Mouse (Mus musculus): ENCODE measurements around the gene Ski.

DNA sequence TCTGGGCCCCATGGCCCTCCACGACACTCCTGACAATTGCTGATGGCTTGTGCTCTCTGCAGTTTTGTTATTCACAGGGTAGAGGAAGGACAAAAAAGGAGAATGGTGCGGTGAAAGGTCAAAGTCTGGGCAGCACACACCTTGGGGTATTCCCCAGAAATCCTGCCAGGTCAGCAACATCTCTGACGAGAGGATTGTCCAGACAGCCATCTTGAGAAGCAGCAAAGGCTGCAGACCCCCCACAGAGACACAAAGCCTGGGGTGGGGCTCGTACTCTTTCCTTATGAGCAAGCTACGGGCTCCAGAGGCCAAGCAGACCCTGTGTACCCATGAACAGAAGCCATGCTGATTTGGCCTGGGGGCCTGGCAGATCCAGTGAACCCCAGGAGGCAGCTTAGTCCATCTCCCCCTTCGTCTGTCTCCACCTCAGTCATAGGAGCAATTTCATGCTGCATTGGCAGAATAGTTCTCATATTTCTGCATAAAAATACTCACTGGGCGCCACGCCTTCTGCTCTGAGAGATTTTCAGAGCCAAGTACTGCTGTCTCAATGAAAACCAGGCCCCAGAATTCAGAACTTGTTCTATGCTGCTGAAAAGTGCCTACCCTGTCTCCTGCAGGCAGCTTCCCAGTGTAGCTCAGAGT is 108.5 kb downstream of the Ski start:
- TF ChIP-seq CTCF (IDR thresholded peaks at IDR 0.05), result no peak
- TF ChIP-seq POLR2A (IDR thresholded peaks at IDR 0.05; ENCODE audit: insufficient read depth, low read depth, low read length), result no peak
- TF ChIP-seq EP300 (IDR thresholded peaks at IDR 0.05; ENCODE audit: insufficient read depth, low read depth, low read length), result no peak

Data from heart, adult 2 months (tissue).